Mouse (Mus musculus): ENCODE data around the gene Gtf2i. TPM values are rescaled to one million over a fixed set of nuclear protein-coding genes. Genes with fewer than 3 reads are reported as not detected.
A peak's percentile ranks its signal among the peaks of the same experiment; 100 is the strongest.

The Gtf2i gene
- polyA plus RNA-seq, 1 experiment from 2014 or later = 220 TPM

DNA sequence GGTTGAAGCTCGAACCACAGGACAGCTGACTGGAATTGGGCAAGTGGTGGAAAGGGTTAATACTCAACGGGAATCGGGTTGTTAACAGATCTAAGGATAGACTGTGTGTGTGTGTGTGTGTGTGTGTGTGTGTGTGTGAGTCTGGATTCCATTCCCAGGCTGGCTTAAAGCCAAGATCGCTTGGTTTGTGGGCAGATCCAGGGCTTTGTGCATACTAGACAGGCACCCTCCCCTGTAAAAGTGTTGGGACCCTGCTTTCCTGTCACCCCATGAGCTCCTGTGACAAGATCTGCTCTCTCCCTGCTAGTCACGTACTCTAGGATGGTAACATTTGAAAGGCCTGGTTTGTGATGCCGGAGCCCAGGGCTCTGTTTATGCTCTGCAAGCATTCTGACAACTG lies 79.4 kb downstream of the Gtf2i start:
- H3K27me3 ChIP-seq = no peaks in the 10 kb centered on the region
- H3K4me2 ChIP-seq (replicated peaks) = no peak overlapping the region
- H3K36me3 ChIP-seq = peaks cover 47% of the 10 kb centered on the region
- peak overlapping the region; percentile 56 for H3K27ac ChIP-seq (replicated peaks)
- no peaks in the 10 kb centered on the region for H3K9me3 ChIP-seq
- 53% methylated on average over 6 of the region's 6 CpGs for WGBS
- H3K9ac ChIP-seq (replicated peaks) = no peak overlapping the region
- no peak for ATAC-seq (ENCODE audit: low FRiP score, low read depth)
- peaks cover 38% of the 10 kb centered on the region for H3K4me1 ChIP-seq
- no peak overlapping the region for H3K4me3 ChIP-seq

DNA sequence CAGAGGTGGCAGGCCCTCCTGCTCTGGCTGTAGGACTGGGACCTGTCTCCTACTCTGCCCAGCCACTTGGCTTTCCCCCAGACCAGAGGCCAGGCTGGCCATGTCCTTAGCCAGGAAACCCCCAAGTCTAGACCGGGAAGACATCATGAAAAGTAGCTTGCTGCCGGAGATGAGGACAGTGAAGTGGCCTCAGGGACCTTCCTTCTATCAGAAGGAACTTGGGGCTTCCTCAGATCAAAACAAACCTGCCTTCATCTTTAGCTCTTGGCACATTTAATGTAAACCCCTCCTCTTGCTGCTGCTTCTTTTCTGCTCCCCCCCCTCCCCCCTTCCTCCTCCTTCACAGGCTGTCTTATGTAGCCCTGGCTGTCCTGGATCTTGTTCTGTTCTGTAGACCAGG lies 80.4 kb downstream of the Gtf2i start:
- no peak for ATAC-seq (ENCODE audit: low FRiP score, low read depth)
- Histone ChIP-seq H3K4me3 (no peak overlapping the region), H3K4me2 (replicated peaks) (no peak overlapping the region), H3K4me1 (peaks cover 33% of the 10 kb centered on the region), H3K36me3 (peaks cover 38% of the 10 kb centered on the region), H3K9ac (replicated peaks) (no peak overlapping the region), H3K9me3 (no peaks in the 10 kb centered on the region), H3K27me3 (no peaks in the 10 kb centered on the region), H3K27ac (replicated peaks) (peak overlapping the region; percentile 52)
- 69% methylated on average over 2 of the region's 2 CpGs for WGBS

DNA sequence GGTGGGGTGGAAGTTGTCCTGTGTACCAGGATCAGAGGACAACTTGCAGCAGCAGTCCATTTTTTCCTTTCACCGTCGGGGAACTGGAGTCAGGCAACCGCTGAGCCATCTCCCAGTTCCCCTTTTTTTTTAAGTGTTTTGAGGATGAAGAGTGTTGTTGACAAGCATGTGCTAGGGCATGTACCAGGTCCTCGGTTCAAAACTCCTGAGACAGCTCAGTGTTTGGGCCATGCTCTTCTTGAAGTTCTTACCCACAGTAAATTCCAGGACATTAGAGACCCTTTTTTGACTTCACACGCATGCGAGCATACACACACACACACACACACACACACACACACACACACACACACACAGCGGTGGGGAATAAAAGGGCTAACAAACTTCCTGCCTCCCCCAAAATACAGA lies 81.3 kb downstream of the Gtf2i start:
- H3K36me3 ChIP-seq = peaks cover 29% of the 10 kb centered on the region
- H3K4me2 ChIP-seq (replicated peaks) = no peak overlapping the region
- peaks cover 24% of the 10 kb centered on the region for H3K4me1 ChIP-seq
- no peaks in the 10 kb centered on the region for H3K27me3 ChIP-seq
- H3K9me3 ChIP-seq = no peaks in the 10 kb centered on the region
- 75% methylated on average over 7 of the region's 7 CpGs for WGBS
- no peak overlapping the region for H3K4me3 ChIP-seq
- H3K27ac ChIP-seq (replicated peaks) = no peak overlapping the region
- no peak for ATAC-seq (ENCODE audit: low FRiP score, low read depth)
- H3K9ac ChIP-seq (replicated peaks) = no peak overlapping the region

DNA sequence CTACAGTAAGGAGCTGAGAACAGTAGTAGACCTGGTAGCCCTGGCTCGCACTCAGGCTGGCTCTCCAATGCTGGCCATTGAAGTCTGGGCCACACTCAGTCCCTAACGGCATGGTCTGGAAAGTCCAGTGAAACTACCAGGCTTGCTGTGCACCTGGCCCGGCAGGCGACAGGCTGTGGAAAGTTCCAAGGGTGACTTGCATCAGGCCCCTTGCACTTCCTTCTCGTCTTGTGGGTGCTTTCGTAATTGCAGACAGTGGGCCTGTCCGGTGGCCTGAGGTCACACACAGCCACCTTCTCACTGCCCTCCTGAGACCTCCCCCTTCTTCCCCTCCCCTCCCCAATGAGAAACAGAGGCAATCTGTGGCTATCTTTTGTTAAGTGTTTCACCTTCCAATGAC lies 82.0 kb downstream of the Gtf2i start:
- Histone ChIP-seq H3K4me2 (replicated peaks) (no peak overlapping the region), H3K9ac (replicated peaks) (no peak overlapping the region), H3K4me3 (no peak overlapping the region), H3K27ac (replicated peaks) (no peak overlapping the region), H3K27me3 (no peaks in the 10 kb centered on the region), H3K4me1 (peaks cover 24% of the 10 kb centered on the region), H3K9me3 (no peaks in the 10 kb centered on the region), H3K36me3 (peaks cover 23% of the 10 kb centered on the region)
- 72% methylated on average over 7 of the region's 7 CpGs for WGBS
- ATAC-seq (ENCODE audit: low FRiP score, low read depth) = no peak

DNA sequence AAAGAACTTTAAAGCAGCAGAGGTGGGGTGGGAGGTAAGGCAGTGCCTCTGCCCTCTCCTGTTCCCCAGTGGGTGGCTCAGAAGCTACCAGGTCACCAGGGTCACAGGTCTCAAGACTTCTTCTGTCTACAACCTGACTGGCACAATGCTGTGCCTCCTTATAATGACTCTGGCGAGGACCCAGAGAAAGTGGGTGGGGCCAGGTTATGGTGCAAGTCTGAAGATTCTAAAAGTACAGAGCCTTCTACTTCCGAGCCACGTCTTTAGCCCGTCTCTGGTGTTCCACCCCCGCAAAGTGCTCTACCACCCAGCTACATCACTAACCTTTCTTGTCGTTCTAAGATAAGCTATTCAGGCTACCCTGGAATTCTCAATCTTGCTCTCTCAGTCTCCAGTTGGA lies 82.4 kb downstream of the Gtf2i start:
- Histone ChIP-seq H3K9me3 (no peaks in the 10 kb centered on the region), H3K4me3 (no peak overlapping the region), H3K4me2 (replicated peaks) (no peak overlapping the region), H3K27ac (replicated peaks) (no peak overlapping the region), H3K4me1 (peaks cover 24% of the 10 kb centered on the region), H3K27me3 (no peaks in the 10 kb centered on the region), H3K36me3 (peaks cover 18% of the 10 kb centered on the region), H3K9ac (replicated peaks) (no peak overlapping the region)
- 77% methylated on average over 6 of the region's 6 CpGs for WGBS
- no peak for ATAC-seq (ENCODE audit: low FRiP score, low read depth)

DNA sequence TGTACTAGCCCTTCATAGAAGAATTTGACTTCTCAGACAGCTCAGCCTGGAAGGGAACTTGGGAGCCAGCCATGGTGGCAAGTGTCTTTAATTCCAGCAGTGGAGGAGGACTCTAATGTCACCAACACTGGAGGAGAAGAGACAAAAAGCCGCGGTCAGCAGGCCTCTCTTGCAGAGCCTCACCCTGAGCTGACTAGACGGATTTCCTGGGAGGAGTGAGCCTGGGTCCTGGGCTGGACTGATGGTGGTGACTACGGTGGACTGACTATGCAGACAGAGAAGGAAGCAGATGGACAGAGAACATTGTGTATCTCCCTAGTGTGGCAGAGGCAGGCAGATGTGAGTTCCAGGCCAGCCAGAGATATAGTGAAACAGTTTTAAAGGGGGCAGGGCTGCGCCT lies 83.2 kb downstream of the Gtf2i start:
- no peak overlapping the region for H3K27ac ChIP-seq (replicated peaks)
- no peaks in the 10 kb centered on the region for H3K9me3 ChIP-seq
- 78% methylated on average over 5 of the region's 5 CpGs for WGBS
- H3K4me3 ChIP-seq = no peak overlapping the region
- no peak for ATAC-seq (ENCODE audit: low FRiP score, low read depth)
- H3K36me3 ChIP-seq = peaks cover 11% of the 10 kb centered on the region
- H3K9ac ChIP-seq (replicated peaks) = no peak overlapping the region
- no peaks in the 10 kb centered on the region for H3K27me3 ChIP-seq
- peaks cover 27% of the 10 kb centered on the region for H3K4me1 ChIP-seq
- H3K4me2 ChIP-seq (replicated peaks) = no peak overlapping the region

DNA sequence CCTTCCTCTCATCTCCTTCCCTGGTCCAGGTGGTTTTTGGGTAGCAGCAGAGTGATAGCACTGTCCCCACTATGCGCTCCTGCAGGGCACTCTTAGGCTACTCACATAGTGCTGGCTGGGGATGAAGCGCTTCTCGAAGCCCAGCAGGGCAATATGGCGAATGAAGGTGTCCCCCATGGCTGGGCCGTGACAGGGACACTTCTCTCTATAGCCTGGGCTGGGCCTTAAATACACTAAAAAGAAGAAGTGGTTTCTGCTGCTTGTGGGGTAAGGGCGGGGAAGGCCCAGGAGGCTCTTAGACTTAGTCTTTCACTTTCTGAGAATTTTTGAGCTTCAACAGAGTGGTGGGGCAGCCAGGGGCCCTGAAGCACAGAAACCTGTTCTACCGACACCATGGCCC lies 85.2 kb downstream of the Gtf2i start, which contains the start of gene Ncf1:
Gene Ncf1, minus strand, starts transcription at position 235 of the 400 bp plus-strand sequence.
- no peaks in the 10 kb centered on the region for H3K27me3 ChIP-seq
- H3K9ac ChIP-seq (replicated peaks) = 0 out of 2 replicates have a peak within 1 kb of the TSS, but pooled peaks have one; percentile 20
- H3K27ac ChIP-seq (replicated peaks) = no peak within 1 kb of the TSS
- no peaks in the 10 kb centered on the region for H3K9me3 ChIP-seq
- H3K36me3 ChIP-seq = no peaks in the 10 kb centered on the region
- H3K4me3 ChIP-seq = no peak within 1 kb of the TSS
- peaks cover 17% of the 10 kb centered on the region for H3K4me1 ChIP-seq
- no peak within 1 kb of the TSS for H3K4me2 ChIP-seq (replicated peaks)
- WGBS = 89% methylated on average over 7 of the region's 7 CpGs
- ATAC-seq (ENCODE audit: low FRiP score, low read depth) = no peak

DNA sequence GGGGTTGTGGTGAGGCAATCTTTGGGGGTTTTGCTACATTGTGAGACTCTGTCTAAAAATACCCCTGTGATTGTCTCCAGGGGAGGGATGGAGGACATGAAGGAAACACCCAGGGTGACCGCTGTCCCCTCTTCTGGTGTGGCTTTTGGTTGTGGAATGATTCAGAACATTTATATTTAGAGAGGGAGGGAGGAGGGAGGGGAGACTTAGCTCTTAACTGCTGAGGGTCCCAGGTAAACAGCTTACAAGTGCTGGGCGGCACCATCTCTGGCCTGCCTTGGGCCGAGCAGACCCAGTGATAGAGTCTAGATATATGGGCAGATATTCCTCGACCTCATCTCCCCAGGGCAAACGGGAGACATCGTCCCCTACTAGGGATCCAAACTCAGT lies 86.3 kb downstream of the Gtf2i start:
- peaks cover 1% of the 10 kb centered on the region for H3K27me3 ChIP-seq
- H3K9ac ChIP-seq (replicated peaks) = no peak overlapping the region
- H3K9me3 ChIP-seq = no peaks in the 10 kb centered on the region
- peaks cover 9% of the 10 kb centered on the region; the same call in 1 of the 2 replicates for H3K4me1 ChIP-seq
- no peak overlapping the region for H3K4me2 ChIP-seq (replicated peaks)
- WGBS = 81% methylated on average over 6 of the region's 6 CpGs
- ATAC-seq (ENCODE audit: low FRiP score, low read depth) = no peak
- no peak overlapping the region for H3K4me3 ChIP-seq
- H3K27ac ChIP-seq (replicated peaks) = 0 out of 2 replicates have a peak overlapping the region, but pooled peaks have one; percentile 25
- no peaks in the 10 kb centered on the region for H3K36me3 ChIP-seq

DNA sequence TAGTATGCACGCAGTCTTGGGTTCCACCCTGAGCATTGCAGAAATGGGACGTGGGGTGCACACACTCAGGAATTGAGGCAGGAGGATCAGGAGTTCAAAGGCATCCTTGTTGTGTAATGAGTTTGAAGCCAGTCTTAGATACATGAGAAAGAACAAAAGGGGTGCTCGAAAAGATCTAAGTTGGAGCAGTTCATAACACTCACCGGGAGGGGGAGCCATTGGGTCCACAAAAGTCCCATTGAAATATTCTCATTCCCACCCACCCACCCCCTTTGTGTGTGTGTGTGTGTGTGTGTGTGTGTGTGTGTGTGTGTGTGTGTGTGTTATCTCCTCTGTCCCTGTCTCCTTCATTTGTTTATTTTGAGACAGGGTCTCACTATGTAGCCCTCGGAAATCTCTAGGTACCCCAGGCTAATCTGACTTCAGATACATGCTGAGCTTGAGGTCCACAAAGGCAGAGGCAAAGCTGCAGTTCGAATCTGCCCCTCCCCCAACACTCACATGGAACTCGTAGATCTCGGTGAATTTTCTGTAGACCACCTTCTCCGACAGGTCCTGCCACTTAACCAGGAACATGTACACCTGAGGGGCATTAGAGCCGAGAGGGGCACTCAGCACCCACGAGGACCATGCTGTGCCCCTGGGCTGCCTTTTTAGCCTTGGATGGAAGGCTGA lies 86.8 kb downstream of the Gtf2i start:
- Histone ChIP-seq H3K4me2 (replicated peaks) (no peak overlapping the region), H3K27ac (replicated peaks) (no peak overlapping the region), H3K27me3 (peaks cover 6% of the 10 kb centered on the region), H3K4me1 (peaks cover 9% of the 10 kb centered on the region; the same call in 1 of the 2 replicates), H3K4me3 (no peak overlapping the region), H3K9ac (replicated peaks) (no peak overlapping the region), H3K36me3 (no peaks in the 10 kb centered on the region), H3K9me3 (no peaks in the 10 kb centered on the region)
- 44% methylated on average over 11 of the region's 11 CpGs for WGBS
- ATAC-seq (ENCODE audit: low FRiP score, low read depth) = no peak

DNA sequence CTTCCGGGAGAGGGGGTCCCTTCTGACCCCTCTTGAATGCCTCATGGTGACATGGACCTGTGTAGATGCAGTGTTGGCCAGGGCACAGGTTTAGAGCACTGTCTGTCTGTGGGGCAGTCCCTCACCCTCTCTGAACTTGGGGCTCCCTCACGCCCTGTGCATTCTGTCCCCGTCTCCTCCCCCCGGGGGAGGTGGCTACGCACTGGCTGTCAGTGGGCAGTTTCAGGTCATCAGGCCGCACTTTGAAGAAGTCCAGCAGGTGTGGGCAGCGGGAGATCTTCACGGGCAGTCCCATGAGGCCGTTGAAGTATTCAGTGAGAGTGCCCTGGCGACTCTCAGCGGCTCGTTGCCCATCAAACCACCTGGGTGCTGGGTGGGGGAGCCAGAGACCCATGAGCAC lies 87.6 kb downstream of the Gtf2i start:
- Histone ChIP-seq H3K9ac (replicated peaks) (no peak overlapping the region), H3K4me2 (replicated peaks) (no peak overlapping the region), H3K9me3 (no peaks in the 10 kb centered on the region), H3K27ac (replicated peaks) (no peak overlapping the region), H3K4me1 (peaks cover 14% of the 10 kb centered on the region), H3K4me3 (no peak overlapping the region), H3K27me3 (peaks cover 13% of the 10 kb centered on the region), H3K36me3 (no peaks in the 10 kb centered on the region)
- no peak for ATAC-seq (ENCODE audit: low FRiP score, low read depth)
- 78% methylated on average over 12 of the region's 12 CpGs for WGBS

DNA sequence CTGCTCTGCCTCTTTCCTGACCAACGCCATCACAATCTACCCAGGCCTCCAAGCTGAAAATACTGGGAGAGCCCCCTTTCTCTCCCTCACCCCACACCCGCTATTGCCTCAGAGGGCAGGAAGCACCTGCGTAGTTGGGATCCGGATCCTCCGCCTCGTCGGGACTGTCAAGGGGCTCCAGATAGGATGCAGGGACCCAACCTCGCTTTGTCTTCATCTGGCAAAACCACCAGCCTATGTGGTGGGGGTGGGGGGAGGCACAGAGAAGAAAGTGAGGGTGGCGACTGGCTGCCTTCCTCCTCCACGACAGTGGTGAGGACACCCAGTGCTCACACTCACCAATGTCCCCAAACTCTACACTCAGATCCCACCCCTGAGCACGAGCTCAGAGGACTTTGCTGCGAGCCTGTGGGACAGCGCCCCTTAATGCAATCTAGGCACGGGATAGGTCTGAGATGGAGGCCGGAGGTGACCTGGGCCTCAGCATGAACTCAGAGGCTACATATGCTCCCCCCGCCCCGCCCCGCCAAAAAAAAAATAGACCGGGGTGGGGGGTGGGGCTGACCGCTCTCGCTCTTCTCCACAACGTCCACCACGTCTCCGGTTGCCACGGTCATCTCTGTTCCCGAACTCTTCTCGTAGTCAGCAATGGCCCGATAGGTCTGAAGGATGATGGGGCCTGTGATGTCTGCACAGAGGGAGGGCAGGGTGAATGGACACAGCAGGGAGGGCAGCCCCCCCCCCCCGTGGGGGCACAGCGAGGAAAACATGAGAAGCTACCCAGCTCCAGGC lies 89.3 kb downstream of the Gtf2i start:
- no peak for ATAC-seq (ENCODE audit: low FRiP score, low read depth)
- H3K4me3 ChIP-seq = no peak overlapping the region
- 80% methylated on average over 30 of the region's 30 CpGs for WGBS
- no peak overlapping the region for H3K9ac ChIP-seq (replicated peaks)
- H3K9me3 ChIP-seq = no peaks in the 10 kb centered on the region
- peaks cover 21% of the 10 kb centered on the region for H3K4me1 ChIP-seq
- peaks cover 25% of the 10 kb centered on the region for H3K27me3 ChIP-seq
- no peak overlapping the region for H3K4me2 ChIP-seq (replicated peaks)
- no peaks in the 10 kb centered on the region for H3K36me3 ChIP-seq
- no peak overlapping the region for H3K27ac ChIP-seq (replicated peaks)

DNA sequence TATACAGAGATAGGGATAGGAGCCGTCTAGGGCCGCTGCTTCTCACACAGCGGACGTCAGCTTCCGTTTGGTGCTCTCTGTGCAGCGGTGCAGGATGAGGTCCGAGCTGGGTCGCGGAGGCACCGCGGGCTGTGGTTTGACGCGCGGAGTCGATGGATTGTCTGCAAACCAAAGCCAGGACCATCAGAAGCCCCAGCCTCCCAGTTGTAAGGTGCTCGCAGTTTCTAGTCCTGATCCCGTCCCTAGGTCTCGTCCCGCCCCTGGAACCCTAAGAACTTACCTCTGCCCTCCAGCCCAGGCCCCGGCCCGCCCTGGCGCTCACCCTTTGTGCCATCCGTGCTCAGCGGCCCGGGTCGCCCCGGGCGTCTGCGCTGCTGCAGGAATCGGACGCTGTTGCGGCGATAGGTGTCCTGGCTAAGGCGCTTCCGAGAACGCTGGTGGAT lies 92.8 kb downstream of the Gtf2i start:
- Histone ChIP-seq H3K4me1 (peaks cover 21% of the 10 kb centered on the region), H3K27me3 (peaks cover 25% of the 10 kb centered on the region), H3K4me2 (replicated peaks) (peak overlapping the region; percentile 70), H3K9ac (replicated peaks) (peak overlapping the region; percentile 59), H3K27ac (replicated peaks) (no peak overlapping the region), H3K4me3 (peak overlapping the region; percentile 38), H3K9me3 (no peaks in the 10 kb centered on the region), H3K36me3 (peaks cover 9% of the 10 kb centered on the region)
- WGBS = 1% methylated on average over 36 of the region's 36 CpGs
- no peak for ATAC-seq (ENCODE audit: low FRiP score, low read depth)

All from midbrain, embryonic 12.5 days (tissue).